Mouse (Mus musculus): ENCODE data around the gene Zfhx3. TPM values are rescaled to one million over a fixed set of nuclear protein-coding genes. Genes with fewer than 3 reads are reported as not detected.

Zfhx3 gene
- total RNA-seq, 2 experiments from 2014 or later: 4.3 to 4.6 TPM

DNA sequence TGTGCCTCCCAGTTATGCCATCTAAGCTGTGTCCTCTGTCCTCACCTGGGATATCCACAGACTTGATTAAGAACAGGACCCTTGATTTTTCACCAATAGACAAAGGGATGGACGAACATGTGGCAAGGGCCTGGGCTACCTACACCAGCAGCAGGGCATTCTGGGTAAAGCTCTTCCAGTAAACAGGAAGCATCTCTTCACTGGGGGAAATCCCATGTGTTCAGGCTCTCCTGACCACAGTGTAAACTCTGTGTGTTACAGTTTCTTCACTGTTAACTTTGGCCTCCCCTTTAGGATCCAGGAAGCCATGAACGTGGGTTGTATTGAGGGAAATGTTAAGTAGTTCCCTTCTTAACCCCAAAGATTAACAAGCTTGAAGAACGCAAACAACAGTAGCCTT, 906.0 kb downstream of the Zfhx3 start:
- TF ChIP-seq CTCF (conservative IDR thresholded peaks at IDR 0.05): no peak
- Histone ChIP-seq H3K4me3 (no peak overlapping the region), H3K27ac (no peak overlapping the region)
- DNase-seq (ENCODE audit: low spot score in 2 of 2): no peak

DNA sequence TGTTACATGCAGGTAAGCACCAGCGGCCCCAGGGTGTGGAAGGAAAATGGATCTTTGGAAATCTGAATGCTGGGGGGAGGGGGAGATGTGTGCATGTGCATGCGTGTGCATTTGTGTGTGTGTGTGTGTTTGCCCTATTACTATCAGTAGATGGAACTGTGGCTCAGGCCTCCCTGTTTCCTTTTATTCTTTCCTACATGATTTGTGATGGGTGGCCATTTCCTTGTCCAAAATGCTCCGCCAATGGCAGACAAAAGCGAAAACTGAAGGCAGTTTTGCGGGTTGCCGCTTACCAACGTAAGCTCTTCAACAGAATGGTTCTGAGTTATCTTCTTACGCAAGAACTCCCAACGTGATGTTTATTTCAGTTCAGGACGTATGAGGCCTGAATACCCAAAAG, 910.6 kb downstream of the Zfhx3 start:
- no peak overlapping the region for H3K4me3 ChIP-seq
- no peak for TF ChIP-seq CTCF (conservative IDR thresholded peaks at IDR 0.05)
- DNase-seq (ENCODE audit: low spot score in 2 of 2): no peak
- H3K27ac ChIP-seq: no peak overlapping the region

DNA sequence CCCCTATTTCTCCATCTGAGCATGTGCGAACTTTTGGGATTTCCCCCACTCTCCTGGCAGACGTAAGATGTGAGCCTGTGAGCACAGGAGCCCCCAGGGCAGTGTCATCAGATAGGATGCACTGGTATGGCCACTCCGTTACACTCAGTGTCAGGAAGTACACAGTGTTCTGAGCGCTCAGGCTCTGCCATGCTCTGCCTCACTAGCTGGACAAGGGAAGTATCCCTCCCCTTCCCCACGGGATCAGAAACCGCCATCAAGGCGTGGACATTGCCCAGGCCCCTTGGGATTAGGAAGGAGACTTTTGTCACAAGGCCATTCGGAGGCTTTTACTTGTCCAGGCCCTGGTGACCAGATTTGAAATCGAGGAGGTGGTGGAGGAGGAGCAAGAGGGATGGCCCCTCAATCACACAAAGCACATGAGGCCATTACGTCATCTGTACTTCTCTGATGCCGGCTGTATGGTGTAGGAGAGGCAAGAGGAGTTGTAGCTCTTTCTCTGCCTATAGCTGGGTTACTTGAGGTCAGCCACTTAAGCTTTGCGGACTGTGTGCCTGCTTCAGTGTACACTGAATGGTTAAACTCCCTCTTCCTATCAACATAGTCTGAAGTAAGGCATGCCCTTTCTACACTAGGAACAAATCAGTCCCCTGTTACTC, 912.1 kb downstream of the Zfhx3 start:
- no peak for DNase-seq (ENCODE audit: low spot score in 2 of 2)
- no peak for TF ChIP-seq CTCF (conservative IDR thresholded peaks at IDR 0.05)

GRCm38 (mm10) chr8:108859001-108859400, 916.6 kb downstream of the Zfhx3 start:
- Histone ChIP-seq H3K27ac (no peak overlapping the region), H3K4me3 (no peak overlapping the region)
- no peak for DNase-seq (ENCODE audit: low spot score in 2 of 2)
- no peak for TF ChIP-seq CTCF (conservative IDR thresholded peaks at IDR 0.05)

More for the DNA sequence above, 912.1 kb downstream of the Zfhx3 start:
- Histone ChIP-seq H3K27ac (no peak overlapping the region), H3K4me3 (no peak overlapping the region)

DNA sequence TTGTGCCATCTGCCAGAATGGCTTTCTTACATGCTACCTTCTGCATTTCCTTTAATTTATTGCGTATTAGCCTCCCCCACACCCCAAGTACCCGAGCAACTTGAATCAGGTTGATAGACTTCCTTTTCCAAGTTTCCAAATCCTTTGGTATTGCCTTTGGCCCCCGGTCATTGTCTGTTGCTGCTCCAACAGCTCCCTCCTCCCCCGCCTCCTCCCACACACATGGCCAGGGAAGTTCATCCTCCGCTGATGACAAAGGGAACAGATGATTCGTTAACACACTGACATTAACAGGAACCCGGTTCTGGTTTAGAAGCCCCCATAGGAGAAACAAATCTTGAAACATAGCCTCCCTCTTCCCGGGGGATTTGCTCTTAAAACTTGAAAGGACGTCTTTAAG, 917.5 kb downstream of the Zfhx3 start:
- no peak for TF ChIP-seq CTCF (conservative IDR thresholded peaks at IDR 0.05)
- no peak for DNase-seq (ENCODE audit: low spot score in 2 of 2)
- no peak overlapping the region for H3K27ac ChIP-seq
- H3K4me3 ChIP-seq: no peak overlapping the region

- DNase-seq (ENCODE audit: low spot score in 2 of 2): no peak
- Histone ChIP-seq H3K27ac (no peak overlapping the region), H3K4me3 (no peak overlapping the region)
- no peak for TF ChIP-seq CTCF (conservative IDR thresholded peaks at IDR 0.05)
These were observed 921.0 kb downstream of the Zfhx3 start for GRCm38 (mm10) chr8:108863440-108863839.

DNA sequence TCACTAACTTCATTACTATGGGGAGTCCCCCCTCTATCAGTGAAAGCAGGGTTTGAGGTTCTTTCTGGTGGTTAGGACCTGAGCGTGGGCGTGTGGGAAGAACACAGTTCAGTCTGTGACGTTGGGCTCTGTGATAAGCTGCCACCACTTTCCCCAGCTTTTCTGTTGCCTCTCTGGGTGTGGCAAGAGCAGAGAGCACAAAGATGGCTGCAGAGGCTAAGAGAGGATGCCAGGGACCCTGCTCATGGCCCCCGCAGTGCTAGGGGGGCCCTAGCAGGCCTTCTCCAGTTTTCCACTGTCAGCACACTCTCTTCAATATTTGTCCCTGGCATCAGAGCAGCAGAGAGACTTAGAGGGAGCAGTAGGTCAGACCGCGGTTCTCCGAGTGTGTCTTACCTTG, 924.0 kb downstream of the Zfhx3 start:
- TF ChIP-seq CTCF (conservative IDR thresholded peaks at IDR 0.05): no peak
- Histone ChIP-seq H3K4me3 (no peak overlapping the region), H3K27ac (no peak overlapping the region)
- no peak for DNase-seq (ENCODE audit: low spot score in 2 of 2)

- no peak for DNase-seq (ENCODE audit: low spot score in 2 of 2)
- Histone ChIP-seq H3K4me3 (no peak overlapping the region), H3K27ac (no peak overlapping the region)
- no peak for TF ChIP-seq CTCF (conservative IDR thresholded peaks at IDR 0.05)
These were observed 925.2 kb downstream of the Zfhx3 start for GRCm38 (mm10) chr8:108867482-108868258.

DNA sequence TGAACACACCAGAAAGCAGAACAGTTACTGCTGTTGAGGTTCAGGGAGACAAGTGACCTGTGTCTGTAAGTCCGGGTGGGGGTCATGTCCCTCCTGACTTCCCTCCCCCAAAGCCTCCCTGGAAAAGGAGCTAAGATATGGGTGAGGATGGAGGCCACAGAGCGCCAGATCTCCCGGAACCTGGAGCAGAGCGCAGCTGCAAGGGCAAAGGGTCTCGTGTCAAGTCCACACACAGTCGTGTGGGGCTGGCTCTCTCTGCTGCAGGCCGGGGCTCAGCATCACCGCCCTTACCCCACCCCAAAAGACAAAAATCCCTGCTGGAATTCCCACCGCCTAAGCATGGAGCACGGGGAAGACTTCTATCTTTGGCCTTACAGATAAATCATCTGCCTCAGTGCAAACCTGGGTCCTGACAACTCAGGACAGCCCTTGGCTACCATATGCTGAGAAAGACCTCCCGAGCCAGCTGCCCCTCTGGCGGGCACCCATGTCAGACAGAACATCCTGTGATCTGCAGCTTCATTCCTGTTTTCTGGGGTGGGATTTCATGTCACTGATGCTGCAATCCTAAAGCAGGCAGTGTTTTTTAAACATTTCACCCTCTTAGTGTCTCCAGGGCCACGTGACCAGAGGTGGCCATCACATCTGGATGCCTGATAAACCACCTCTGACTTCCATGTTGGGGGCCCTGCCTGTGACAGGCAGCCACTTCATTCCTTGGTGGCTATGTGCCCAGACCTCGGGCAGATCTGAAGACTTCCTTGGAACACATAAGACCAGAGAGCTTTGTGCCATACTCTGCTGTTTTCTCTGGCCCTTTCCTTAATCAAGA, 926.0 kb downstream of the Zfhx3 start:
- Histone ChIP-seq H3K4me3 (no peak overlapping the region), H3K27ac (no peak overlapping the region)
- DNase-seq (ENCODE audit: low spot score in 2 of 2): no peak
- no peak for TF ChIP-seq CTCF (conservative IDR thresholded peaks at IDR 0.05)

DNA sequence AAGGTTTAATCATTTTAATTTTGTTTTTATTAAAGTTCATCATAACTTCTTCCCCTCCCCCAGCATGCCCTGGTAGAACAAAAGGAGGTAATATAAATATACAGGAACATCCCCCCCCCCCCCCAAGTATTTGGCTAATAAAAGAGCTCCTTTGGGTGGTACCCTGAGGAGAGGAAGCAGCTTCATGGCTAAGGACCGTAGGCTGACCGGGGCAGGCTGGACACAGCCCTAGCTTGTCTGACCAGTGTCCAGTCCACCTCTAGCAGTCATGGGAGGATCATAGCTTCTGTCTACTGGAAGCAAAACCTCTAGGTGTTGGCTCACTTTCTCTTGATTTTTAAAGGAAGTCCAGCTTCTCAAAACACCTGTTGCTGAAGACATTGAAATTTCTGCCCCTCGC, 927.0 kb downstream of the Zfhx3 start:
- Histone ChIP-seq H3K4me3 (no peak overlapping the region), H3K27ac (no peak overlapping the region)
- no peak for DNase-seq (ENCODE audit: low spot score in 2 of 2)
- TF ChIP-seq CTCF (conservative IDR thresholded peaks at IDR 0.05): no peak

DNA sequence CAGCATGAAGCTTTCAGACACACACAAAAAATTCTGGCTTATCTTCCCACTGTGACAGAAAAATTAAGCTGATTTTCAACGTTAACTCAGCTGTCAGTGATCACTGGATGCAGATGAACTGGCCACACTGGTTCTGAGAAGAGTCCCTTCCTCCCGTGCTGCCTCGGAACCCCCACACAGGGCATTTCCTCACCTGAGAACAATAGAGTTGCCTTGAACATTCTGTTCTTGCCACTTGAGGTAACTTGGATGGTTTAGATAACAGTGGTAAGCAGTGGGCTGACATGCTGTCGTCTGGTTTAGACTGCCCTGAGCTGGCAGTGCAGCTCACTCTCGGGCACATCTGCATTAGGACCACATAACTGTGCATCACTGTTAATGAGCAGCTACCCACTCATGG, 927.5 kb downstream of the Zfhx3 start:
- no peak overlapping the region for H3K27ac ChIP-seq
- no peak overlapping the region for H3K4me3 ChIP-seq
- no peak for TF ChIP-seq CTCF (conservative IDR thresholded peaks at IDR 0.05)
- no peak for DNase-seq (ENCODE audit: low spot score in 2 of 2)

DNA sequence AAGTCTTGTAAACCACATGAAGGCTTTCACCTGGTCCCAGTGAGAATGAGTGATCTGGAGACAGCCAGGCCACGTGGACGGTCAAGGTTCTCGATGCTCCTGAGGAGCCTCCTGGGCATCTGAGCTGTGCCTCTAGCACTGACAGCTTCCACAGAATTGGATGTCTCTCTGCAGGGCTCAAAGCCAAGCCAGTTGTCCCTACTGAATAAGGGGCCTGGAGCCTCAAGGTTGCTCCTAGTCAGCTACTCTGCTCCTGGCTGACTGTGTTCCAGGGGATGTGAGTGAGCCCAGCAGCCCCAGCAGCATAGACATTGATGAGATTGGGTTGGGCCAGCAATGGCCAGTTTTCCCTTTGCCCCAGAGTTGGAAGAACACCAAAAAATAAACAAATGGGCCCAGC, 927.9 kb downstream of the Zfhx3 start:
- no peak overlapping the region for H3K4me3 ChIP-seq
- no peak overlapping the region for H3K27ac ChIP-seq
- no peak for DNase-seq (ENCODE audit: low spot score in 2 of 2)
- no peak for TF ChIP-seq CTCF (conservative IDR thresholded peaks at IDR 0.05)

GRCm38 (mm10) chr8:108875722-108876121, 933.3 kb downstream of the Zfhx3 start:
- no peak for TF ChIP-seq CTCF (conservative IDR thresholded peaks at IDR 0.05)
- Histone ChIP-seq H3K4me3 (no peak overlapping the region), H3K27ac (no peak overlapping the region)
- no peak for DNase-seq (ENCODE audit: low spot score in 2 of 2)

Data from layer of hippocampus, adult 2 months (tissue).